Mouse (Mus musculus) cerebellum, adult 8-10 months (tissue): Measurements from ENCODE around the gene Cadm1.

ENCODE experiments used
- DNase-seq: peaks from one replicate; pipeline ENCODE4 v3.0.0; 2022

The Cadm1 gene

DNA sequence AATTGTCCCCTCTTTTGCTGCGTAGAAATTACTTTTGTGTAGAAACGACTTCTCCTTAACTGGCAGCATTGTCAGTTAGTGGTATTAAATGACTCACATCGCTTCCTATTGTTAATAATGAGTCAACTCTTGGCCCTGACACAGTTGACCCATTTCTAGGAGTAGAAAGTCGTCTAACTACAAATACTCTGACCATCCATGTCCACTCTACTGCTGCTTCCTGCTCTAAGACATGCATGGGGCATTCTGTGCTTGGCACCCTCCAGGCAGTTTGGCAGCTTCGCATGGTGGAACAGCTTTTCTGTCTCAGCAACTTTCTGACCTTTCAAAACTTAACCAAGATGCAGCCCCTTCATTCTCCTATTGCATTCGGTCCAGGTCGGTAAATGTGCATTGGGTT lies 215.7 kb downstream of the Cadm1 start:
- no peak for DNase-seq

GRCm38 (mm10) chr9:47749160-47749559 lies 219.2 kb downstream of the Cadm1 start:
- no peak for DNase-seq

- DNase-seq = no peak
Observed at GRCm38 (mm10) chr9:47752516-47752915, 222.5 kb downstream of the Cadm1 start.

DNA sequence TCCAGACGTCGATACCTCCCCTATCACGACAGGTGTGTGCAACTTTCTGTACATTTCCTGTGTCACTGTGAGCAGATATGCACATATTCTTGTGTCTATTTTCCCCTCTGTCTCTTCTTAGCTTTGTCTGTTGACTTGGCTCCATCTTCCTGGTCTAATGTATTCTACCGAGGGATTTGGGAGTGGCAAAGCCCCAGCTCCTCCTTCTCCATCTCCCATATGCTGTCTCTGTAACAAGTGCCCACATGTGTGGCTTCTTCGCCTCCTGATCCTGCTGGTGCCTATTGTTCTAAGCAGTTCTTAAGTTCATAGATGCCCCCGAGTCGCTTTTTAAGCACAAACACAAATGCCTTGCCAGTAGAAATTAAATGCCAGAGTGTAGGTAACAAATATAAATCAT lies 223.2 kb downstream of the Cadm1 start:
- DNase-seq = no peak

GRCm38 (mm10) chr9:47755119-47755518 lies 225.1 kb downstream of the Cadm1 start:
- DNase-seq = no peak

DNA sequence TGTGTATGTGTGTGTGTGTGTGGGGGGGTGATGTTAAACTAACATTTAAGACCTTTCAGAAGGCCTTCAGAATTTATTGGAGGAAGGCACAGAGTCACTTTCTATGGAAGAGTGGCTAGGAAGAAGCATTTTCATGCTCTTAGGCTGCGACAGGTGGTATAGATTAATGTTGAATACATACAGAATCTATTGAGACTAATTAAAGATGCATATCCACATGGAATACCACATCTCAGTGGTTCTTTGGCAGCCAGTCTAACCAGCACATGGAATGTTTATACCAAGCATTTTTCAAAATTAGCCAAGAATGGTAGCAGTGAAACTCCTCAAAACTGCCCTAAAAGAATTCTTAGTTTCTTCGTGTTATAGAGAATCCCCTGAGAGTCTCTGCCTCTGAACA lies 227.8 kb downstream of the Cadm1 start:
- no peak for DNase-seq

DNA sequence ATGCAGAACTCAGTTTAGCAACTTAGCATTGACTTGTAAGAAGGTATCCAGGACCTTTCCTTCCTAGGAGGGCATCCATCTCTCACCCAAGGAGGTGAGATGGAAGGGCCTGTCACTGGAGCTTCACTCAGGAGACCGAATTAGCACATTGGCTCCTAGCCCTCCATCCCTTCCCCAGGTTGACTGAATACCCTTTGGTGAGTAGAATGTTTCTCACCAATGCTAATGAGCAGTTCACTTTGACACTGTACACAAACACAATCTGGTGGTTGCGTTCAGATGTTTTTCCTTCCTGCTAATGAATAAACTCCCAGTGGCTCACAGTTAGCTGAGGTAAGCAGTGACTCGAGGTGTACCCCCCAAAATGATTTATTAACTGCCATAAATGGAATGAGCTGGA lies 228.3 kb downstream of the Cadm1 start:
- no peak for DNase-seq

DNA sequence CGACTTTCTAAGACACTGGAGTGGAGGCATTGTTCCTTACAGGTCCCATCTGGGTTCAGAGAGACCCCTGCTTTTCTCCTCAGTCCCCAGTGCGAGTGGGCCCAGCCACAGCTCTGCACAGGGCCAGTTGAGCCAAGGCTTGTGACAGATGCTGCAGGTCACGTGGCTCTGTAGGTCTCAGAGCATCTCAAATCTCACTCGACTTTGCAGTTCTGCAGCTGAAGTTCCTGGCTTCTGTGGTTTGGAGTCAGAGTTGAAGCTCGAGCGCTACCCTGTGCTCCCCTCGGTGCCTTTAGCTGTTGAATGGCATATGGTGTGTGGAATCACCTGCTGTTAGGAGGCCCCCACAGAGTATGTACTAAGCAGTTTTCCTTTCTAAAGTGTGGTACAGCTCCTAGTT lies 229.8 kb downstream of the Cadm1 start:
- DNase-seq = peak; percentile 27

DNA sequence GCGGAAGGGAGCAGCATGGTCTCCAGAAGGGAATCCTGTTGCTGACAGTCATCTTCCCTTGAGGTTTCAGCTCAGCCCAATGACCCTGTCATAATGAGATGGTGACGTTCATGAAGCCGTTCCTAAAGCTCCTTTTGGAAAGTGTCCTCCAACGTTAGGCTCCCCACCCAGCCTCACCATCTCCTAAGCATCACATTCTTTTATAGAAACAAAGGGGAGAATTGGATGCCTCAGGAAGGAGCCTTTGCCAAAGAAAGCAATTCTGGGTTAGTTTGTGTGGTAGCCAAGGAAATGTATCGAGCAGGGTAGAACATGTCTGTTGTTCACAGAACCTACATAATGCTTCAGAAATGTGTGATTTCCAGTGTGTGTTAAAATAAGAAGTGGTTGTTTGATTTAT lies 231.6 kb downstream of the Cadm1 start:
- no peak for DNase-seq

DNA sequence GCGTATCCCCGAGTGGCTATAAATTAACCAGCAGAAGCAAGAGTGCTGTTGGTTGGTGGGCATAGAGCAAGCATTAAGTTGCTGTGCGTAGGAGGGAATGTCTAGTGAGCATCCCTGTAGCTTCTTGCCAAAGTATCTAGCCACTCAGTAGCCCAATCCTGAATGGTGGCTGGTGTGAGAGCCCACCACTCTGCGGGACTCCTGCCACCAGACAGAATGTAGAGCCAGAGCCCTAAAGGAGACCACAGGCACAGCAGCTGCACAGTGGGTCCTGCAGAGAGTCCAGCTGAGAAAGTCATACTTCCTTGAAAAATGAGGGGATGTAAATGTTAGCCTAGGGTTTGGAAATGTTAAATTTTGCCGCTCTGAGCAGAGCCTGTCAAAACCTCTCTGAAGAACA lies 232.9 kb downstream of the Cadm1 start:
- DNase-seq = no peak

DNA sequence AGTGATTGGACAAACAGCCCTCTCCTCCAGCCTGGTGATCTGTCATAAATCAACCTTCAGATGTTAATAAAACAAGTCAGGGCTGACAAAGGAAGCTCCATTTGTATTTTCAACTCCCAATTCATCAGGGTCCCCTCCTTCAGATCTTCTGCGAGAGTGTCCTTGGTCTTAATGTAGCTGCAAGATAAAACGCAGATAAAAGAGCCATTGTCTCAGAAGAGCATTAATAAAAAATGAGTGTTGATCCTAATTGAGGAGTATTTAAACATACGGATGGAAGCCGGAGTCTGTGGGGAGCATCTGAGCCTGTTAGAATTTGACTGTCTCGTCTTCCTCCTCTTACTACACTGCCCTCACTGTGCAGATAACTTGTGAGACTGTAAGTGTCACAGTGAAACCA lies 234.9 kb downstream of the Cadm1 start:
- DNase-seq = no peak

DNA sequence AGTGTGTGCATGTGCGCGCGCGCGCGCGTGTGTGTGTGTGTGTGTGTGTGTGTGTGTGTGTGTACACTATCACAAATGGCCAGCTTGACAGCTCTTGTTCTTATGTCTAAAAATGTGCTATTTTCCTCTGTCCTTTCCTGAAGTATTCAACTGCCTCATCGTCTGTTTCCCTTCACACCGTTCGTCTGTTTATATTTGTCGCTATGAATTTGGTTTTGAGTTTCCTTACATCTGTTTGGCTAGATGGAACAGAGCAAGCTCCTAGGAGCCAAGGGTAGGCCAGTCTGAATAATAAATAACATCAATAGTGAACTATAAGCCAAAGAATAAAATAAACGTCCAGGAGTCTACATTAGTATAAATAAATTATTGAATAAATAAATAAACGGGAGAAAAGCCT lies 235.3 kb downstream of the Cadm1 start:
- no peak for DNase-seq

- DNase-seq = no peak
Observed at GRCm38 (mm10) chr9:47766342-47766741, 236.4 kb downstream of the Cadm1 start.

DNA sequence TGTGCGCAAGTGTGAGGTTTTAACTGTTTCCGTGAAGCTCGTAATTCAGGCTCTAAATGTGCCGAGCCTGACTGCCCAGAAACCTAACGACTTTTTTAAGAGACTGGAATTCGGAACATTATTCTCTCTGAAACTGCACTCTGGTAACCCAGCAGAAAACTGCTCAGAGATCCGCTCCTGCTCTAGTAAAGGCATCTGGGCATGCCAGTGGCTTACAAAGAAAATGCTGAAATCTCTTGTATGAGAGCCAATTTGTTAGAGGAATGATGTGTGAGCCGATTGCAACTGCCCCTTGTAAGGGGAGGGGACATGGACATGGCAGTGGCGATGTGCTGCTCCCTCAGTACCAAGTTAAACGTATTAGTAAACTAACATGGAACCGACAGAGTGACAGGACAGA lies 240.9 kb downstream of the Cadm1 start:
- DNase-seq = no peak

- no peak for DNase-seq
Observed at GRCm38 (mm10) chr9:47771953-47772352, 242.0 kb downstream of the Cadm1 start.

- no peak for DNase-seq
Observed at GRCm38 (mm10) chr9:47772750-47773149, 242.8 kb downstream of the Cadm1 start.

DNA sequence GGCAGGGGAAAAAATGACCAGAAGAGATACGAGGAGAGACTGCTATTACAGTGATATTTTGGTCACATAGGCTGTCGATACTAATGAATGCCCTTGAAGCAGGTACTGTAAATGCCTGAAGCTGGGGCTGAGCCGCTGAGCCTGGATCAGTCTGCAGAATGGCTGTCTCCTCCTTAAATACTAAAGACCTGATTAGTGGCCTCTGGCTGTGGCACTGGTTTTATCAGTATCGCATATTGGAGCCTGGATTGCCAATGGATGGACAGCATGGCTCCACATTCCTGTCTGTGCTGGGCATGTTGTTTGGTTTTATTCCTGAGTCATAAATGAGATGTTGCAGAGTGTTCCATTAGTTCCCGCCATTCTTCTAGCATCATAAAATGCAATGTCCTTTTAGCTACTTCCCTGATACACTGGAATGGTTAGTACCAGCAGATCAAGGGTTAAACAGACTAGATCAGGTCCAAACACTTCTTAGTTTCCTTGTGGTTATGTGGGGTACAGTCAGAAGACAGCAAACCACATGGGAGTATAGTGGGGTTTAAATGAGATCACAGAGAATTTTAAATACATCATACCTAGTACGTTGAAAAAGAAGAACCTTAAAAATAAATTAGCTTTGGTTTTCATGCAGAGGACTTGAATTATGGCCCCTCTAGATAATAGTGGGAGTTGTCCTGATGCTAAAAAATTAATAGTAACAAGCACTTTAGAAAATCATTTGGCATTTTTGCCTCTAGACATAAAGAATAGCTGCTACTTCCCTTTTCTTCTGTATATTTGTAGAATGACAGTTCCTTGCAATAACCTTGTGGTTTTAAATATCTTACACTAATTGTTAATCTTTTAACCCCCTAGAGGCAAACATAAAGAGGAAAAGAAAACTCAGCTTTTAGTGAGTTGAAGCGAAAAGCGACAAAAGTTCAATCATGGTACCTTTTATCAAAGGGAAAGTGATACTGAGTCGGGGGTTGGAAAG lies 247.3 kb downstream of the Cadm1 start:
- no peak for DNase-seq

DNA sequence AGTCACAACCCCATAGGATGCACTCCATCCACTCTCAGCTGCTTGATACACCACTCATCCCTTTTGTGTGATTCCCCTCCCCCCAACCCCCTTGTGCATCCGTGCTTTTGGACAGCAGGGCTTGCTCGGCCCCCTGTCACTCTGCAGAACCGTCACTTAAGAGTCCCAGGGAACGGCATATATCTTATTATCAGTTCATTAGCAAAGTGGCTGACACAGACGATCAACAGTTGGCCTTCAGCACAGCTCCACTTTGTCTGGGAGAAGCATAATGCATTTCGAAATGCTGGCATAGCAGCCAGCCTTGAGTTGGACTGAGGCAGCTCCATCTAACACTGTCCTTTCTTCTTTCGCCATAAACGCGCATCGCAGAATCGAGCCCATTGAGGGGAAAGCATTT lies 248.5 kb downstream of the Cadm1 start:
- no peak for DNase-seq

DNA sequence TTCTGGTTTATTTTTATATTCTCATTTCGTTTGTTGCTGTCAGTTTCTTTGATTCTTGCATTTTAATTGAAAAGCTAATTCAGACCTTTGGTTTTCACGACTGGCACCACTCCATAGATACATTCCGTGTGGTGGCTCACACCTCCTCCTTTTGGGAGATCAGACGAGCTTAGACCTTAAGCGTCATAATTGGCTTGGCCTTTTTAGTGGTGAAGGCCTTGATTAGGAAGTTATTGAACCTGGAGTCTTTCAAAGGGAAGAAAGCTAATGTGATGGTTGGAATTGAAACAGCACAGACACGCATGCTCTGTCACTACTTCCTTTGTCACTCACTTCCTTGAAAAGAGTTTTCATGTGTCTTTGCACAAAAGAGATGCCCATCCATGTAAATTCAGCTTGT lies 249.3 kb downstream of the Cadm1 start:
- no peak for DNase-seq

DNA sequence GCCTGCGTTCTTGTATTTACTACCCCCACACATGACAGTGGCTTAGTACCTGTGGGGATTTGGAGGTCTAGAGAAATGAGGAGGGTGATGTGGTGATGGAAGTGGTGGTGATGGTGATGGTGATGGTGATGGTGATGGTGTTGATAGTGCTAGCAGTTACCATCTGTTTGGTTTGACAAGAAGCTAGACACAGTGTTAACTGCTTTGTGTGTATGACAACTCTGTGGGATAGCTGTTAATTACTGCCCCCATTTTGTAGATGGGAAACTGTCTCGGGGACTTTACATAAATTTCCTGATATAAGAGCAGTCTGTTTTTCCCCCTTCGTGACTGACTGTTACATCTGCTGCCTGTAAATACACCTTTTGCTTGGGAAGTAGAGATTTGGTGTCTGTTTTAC lies 256.7 kb downstream of the Cadm1 start:
- no peak for DNase-seq

GRCm38 (mm10) chr9:47798478-47798877 lies 268.5 kb downstream of the Cadm1 start:
- no peak for DNase-seq

- no peak for DNase-seq
Observed at GRCm38 (mm10) chr9:47801242-47801641, 271.3 kb downstream of the Cadm1 start.

GRCm38 (mm10) chr9:47802527-47802926 lies 272.6 kb downstream of the Cadm1 start:
- DNase-seq = no peak

- no peak for DNase-seq
Observed at GRCm38 (mm10) chr9:47803531-47804105, 273.6 kb downstream of the Cadm1 start.

DNA sequence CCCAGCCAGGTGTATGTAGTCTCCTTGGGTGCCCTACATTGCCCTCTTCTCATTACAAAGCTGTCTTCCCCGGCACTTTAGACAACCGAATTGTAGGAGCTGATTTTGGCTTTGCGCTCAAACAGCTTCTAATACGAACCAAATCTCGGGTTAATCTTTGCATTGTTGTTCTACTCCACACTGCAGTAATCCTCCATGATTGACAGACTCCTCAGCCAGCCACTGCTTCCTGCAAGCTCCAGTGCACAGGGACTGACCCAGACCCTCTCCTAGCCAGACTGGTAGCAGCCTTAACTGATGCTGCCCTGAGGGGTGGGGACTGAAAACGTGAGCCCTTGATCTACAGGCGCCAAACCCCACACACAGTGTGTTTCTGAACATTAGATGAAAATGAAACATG lies 275.7 kb downstream of the Cadm1 start:
- no peak for DNase-seq
